Mouse (Mus musculus): ENCODE results near the gene B230118H07Rik.

DNA sequence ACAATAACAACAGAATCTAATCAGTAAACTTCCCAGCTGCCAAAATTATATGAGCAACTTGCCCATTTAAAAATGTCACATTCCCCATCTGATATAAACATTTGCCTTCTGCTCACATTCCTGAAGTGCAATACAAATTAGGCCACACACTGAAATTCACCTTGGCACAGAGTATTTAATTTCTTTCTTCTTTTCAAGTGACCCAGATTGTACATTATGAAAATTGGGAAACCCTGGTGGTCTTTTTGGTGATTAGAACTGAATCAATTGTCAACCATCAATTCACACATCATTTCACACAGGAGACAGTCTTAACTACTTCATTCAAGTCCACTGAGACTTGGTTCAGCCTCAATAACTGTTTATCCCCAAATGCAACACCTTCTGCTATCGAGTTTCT, 68.9 kb downstream of the B230118H07Rik start:
- no peak for TF ChIP-seq CTCF (IDR thresholded peaks at IDR 0.05; ENCODE audit: low read depth)
- TF ChIP-seq EP300 (IDR thresholded peaks at IDR 0.05; ENCODE audit: low read depth), result no peak

Measured in liver, embryonic 14.5 days (tissue).